Mouse (Mus musculus) stomach, postnatal 0 days (tissue): ENCODE measurements at regions not wholly inside any gene's neighbourhood (a gene's known extent, or its start where the extent isn't known, plus 50 kb on each side); places are given as distances from the start of the nearest gene placed in this dataset.

Source experiments
- ATAC-seq: fragments of 200-750 bp; cut with Nextera tagmentation; 2 replicates; pipeline ENCODE4 v1.8.0; 2017; ENCODE audit not compliant: low FRiP score, low TSS enrichment
- DNase-seq: peaks from one replicate; pipeline ENCODE4 v3.0.0-alpha.2; 2016; ENCODE audit warnings: low spot score
- H3K27ac ChIP-seq: fragments of 300-500 bp; sonication (generic); replicated peaks from 2 replicates; pipeline ENCODE4 v1.5.1; 2014; ENCODE audit warnings: mild to moderate bottlenecking, control low read depth
- H3K27me3 ChIP-seq: fragments of 300-500 bp; sonication (generic); 2 replicates; pipeline ENCODE4 v1.6.1; 2014; ENCODE audit warnings: low read length; ENCODE audit not compliant: control insufficient read depth, insufficient read depth
- H3K36me3 ChIP-seq: fragments of 300-500 bp; sonication (generic); 2 replicates; pipeline ENCODE4 v1.6.1; 2014; ENCODE audit warnings: low read length, mixed read lengths; ENCODE audit not compliant: control insufficient read depth, insufficient read depth
- H3K4me1 ChIP-seq: fragments of 300-500 bp; sonication (generic); replicated peaks from 2 replicates; pipeline ENCODE4 v1.6.1; 2014; ENCODE audit warnings: antibody characterized with exemption; ENCODE audit not compliant: control insufficient read depth, insufficient read depth
- H3K4me2 ChIP-seq: fragments of 300-500 bp; sonication (generic); replicated peaks from 2 replicates; pipeline ENCODE4 v1.6.1; 2014; ENCODE audit warnings: low read depth, mild to moderate bottlenecking, control low read depth, moderate library complexity
- H3K4me3 ChIP-seq: fragments of 300-500 bp; sonication (generic); 2 replicates; pipeline ENCODE4 v1.5.1; 2014; ENCODE audit warnings: low read depth, low read length, control low read depth
- H3K9ac ChIP-seq: fragments of 300-500 bp; sonication (generic); 2 replicates; pipeline ENCODE4 v1.6.1; 2014; ENCODE audit warnings: mild to moderate bottlenecking, low read length, control low read depth, mixed read lengths
- H3K9me3 ChIP-seq: fragments of 300-500 bp; sonication (generic); 2 replicates; pipeline ENCODE4 v1.6.1; 2016; ENCODE audit warnings: low read length; ENCODE audit not compliant: control insufficient read depth
- CTCF ChIP-seq: IDR thresholded peaks from 2 replicates; pipeline ENCODE4 v1.5.1; 2016; ENCODE audit warnings: antibody characterized with exemption, low read depth, mild to moderate bottlenecking, moderate library complexity
- EP300 ChIP-seq: optimal IDR thresholded peaks from 2 replicates; pipeline ENCODE3; 2016; ENCODE audit warnings: antibody characterized with exemption
- WGBS: fragments of 180-500 bp; shearing (Covaris S2); extraction: QIAGEN DNeasy Blood & Tissue Kit; methylation state at CpG from one replicate; pipeline ENCODE4 v1.1.7; 2014; 5-methylcytosine and 5-hydroxymethylcytosine counted together

DNA sequence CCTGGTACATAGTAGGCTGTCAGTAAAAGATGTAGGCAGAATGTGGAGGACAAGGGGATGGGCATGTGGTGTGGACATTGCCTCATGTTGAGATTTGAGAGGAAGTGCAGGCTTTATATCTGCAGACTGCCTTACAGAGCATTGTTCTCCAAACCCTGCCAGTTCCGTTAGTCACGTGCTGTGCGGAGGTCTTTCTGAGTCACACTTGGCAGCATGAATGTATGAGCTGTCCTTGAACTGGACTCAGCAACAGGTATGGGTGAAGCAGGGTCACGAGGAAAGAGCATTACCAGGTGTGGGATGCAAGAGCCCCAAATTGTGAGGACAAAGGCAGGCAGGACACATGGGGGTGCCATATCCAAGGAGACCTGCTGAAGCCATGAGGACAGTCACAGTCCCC is 193.8 kb upstream of the Unc93a2 start:
- Histone ChIP-seq H3K4me2 (no peak overlapping the region), H3K27ac (no peak overlapping the region), H3K9ac (no peak overlapping the region), H3K27me3 (no peaks in the 10 kb centered on the region), H3K4me1 (0 out of 2 replicates have a peak, but pooled peaks cover 3% of the 10 kb centered on the region), H3K36me3 (no peaks in the 10 kb centered on the region), H3K4me3 (no peak overlapping the region), H3K9me3 (no peaks in the 10 kb centered on the region)
- TF ChIP-seq CTCF (no peak), EP300 (no peak)
- DNase-seq (no peak), ATAC-seq (no peak)
- whole genome bisulfite sequencing = 72% methylated on average over 4 of the region's 4 CpGs

DNA sequence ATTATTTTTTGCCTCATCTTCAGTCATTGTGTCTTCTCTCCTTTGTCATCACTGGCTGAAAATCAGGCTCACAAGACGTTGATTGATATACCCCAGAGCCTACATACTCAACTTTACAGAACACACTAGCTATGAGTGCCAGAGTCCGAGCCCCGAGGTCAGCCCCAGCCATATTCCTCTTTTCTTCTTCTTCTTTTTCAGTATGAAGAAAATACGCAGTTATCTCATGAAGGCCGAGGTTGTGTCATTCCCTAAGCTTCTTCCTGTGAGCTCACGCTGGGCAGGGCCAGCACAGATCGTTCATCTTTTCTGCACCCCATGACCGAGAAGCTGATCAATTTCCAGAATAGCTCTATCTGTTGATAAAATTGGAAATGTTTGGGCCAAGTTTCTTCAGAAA is 192.7 kb upstream of the Unc93a2 start:
- Histone ChIP-seq H3K4me1 (0 out of 2 replicates have a peak, but pooled peaks cover 3% of the 10 kb centered on the region), H3K36me3 (no peaks in the 10 kb centered on the region), H3K9me3 (no peaks in the 10 kb centered on the region), H3K27ac (peak overlapping the region; percentile 50; the same call in 1 of the 2 replicates), H3K4me3 (no peak overlapping the region), H3K4me2 (no peak overlapping the region), H3K9ac (no peak overlapping the region), H3K27me3 (no peaks in the 10 kb centered on the region)
- WGBS = 79% methylated on average over 8 of the region's 8 CpGs
- ATAC-seq (no peak), DNase-seq (no peak)
- TF ChIP-seq CTCF = no peak
- TF ChIP-seq EP300 = no peak

DNA sequence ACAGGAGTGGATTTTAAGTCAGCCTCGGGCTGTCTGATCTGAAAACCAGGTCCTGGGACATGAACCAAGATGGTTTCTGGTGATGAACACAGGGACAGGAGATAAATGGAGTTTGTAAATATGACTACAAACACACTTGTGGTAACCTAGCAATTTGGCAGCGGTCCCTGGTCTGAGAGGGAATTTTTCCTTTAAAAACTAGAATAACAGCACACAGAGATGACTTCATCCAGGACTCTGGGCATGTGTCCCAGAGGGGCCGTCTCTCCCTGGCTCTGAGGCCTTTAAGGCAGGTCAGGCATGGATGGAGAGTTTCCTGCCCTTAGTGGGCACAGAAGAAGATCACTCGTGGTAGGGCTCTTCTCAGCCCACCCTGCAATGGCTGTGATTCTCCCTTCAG is 192.0 kb upstream of the Unc93a2 start:
- ATAC-seq = peak; percentile 86

DNA sequence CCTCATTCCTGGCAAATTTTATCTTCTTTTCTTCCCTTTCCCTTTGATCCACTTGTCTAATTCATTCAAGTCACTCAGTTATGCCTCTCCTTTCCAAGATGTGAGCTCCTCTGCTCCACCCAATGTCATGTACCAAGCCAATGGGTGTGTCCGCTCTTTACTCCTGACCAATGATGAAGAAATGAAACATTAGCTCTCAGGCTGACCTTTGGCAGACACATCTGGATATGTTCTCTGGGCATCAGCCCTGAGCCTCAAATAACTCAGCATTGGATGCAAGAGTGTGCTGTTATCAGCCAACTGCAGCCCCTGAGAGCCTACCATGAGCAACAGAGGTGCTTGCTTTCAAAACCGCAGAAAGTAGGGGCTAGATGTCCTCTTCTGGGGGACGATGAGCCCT is 186.2 kb upstream of the Unc93a2 start:
- no peak for DNase-seq
- 82% methylated on average over 3 of the region's 3 CpGs for WGBS
- TF ChIP-seq EP300 = no peak
- no peak for TF ChIP-seq CTCF

More for the DNA sequence above, 192.0 kb upstream of the Unc93a2 start:
- Histone ChIP-seq H3K4me1 (0 out of 2 replicates have a peak, but pooled peaks cover 3% of the 10 kb centered on the region), H3K9ac (no peak overlapping the region), H3K27me3 (no peaks in the 10 kb centered on the region), H3K4me3 (no peak overlapping the region), H3K27ac (peak overlapping the region; percentile 53; the same call in 1 of the 2 replicates), H3K9me3 (no peaks in the 10 kb centered on the region), H3K4me2 (no peak overlapping the region), H3K36me3 (no peaks in the 10 kb centered on the region)
- DNase-seq = peak; percentile 65
- 29% methylated on average over 4 of the region's 4 CpGs for WGBS
- peak; percentile 46 for TF ChIP-seq EP300
- TF ChIP-seq CTCF = no peak

DNA sequence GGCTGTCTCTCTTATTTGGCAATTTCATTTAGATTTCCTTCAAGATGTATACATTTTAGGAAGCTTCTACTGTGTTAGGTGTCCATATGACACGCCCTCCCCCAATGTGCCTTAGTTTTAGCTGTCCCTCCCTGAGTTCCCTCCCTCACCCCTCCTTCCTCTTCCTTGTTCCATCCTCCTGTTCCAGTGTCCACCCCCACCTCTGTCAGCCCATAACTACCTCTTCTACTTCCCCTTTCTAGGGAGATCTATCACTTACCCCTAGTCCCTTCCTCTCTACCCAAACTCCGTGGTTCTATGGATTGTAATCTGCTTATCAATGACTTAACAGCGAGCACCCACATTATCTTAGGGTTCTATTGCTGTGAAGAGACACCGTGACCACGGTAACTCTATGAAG is 183.2 kb upstream of the Unc93a2 start:
- DNase-seq (no peak), ATAC-seq (no peak)
- Histone ChIP-seq H3K9me3 (no peaks in the 10 kb centered on the region), H3K36me3 (no peaks in the 10 kb centered on the region), H3K4me2 (no peak overlapping the region), H3K4me3 (no peak overlapping the region), H3K27ac (no peak overlapping the region), H3K27me3 (no peaks in the 10 kb centered on the region), H3K4me1 (no peaks in the 10 kb centered on the region), H3K9ac (no peak overlapping the region)
- WGBS = 89% methylated on average over 5 of the region's 5 CpGs
- no peak for TF ChIP-seq EP300
- no peak for TF ChIP-seq CTCF

More for the DNA sequence above, 186.2 kb upstream of the Unc93a2 start:
- no peak overlapping the region for H3K27ac ChIP-seq
- H3K4me1 ChIP-seq = no peaks in the 10 kb centered on the region
- H3K4me2 ChIP-seq = no peak overlapping the region
- H3K9ac ChIP-seq = no peak overlapping the region
- no peak; the same call in 1 of the 2 replicates for ATAC-seq
- H3K36me3 ChIP-seq = no peaks in the 10 kb centered on the region
- H3K4me3 ChIP-seq = no peak overlapping the region
- no peaks in the 10 kb centered on the region for H3K27me3 ChIP-seq
- no peaks in the 10 kb centered on the region for H3K9me3 ChIP-seq

DNA sequence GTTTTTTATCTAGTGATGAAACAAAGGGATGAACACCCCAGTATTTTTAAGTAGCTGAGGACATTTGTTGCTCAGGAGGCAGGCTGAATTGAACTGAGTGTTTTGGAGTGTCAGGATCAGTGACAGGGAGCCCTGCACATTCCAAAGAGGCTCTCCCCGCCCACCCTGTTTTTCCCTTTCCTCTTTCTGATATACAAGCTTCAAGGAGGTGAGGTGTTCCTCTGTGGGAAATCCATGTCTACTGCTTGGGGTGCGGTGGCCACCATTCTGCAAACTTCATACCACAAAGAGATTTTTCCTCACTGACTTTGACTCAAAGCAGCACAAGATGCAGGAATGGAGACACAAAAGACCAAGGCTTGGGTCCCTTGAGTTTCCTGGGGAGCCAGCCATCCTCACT is 180.5 kb upstream of the Unc93a2 start:
- no peaks in the 10 kb centered on the region for H3K27me3 ChIP-seq
- no peak overlapping the region for H3K27ac ChIP-seq
- H3K36me3 ChIP-seq = no peaks in the 10 kb centered on the region
- ATAC-seq = no peak
- TF ChIP-seq CTCF = no peak
- TF ChIP-seq EP300 = no peak
- 67% methylated on average over 2 of the region's 2 CpGs for WGBS
- no peak overlapping the region for H3K4me2 ChIP-seq
- H3K4me1 ChIP-seq = no peaks in the 10 kb centered on the region
- no peaks in the 10 kb centered on the region for H3K9me3 ChIP-seq
- no peak overlapping the region for H3K9ac ChIP-seq
- H3K4me3 ChIP-seq = no peak overlapping the region
- no peak for DNase-seq
